Mouse (Mus musculus): Measurements from ENCODE around the gene Iqce.

Iqce gene

DNA sequence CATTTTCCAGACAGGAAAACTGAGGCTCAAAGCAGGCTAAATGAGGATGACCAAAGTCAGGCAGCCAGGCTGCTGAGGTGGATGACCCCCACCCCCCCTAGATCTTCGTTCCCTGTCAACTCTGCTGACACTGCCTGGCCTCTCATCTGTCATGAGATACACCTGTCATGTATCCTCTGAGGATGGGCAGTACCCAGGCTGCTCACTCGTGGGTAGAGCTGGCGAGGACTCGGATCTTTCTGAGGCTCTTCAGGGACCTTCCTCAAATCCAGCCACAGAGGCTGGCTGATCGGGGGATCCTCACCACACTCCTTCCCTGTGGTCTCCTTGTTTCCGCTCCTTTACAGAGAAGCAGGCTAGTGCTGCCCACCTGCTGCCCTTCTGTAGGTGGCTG is 86.1 kb downstream of the Iqce start:
- Histone ChIP-seq H3K27me3 (ENCODE audit: insufficient read depth, low read length) (peaks cover 25% of the 10 kb centered on the region), H3K9me3 (ENCODE audit: low read length) (no peaks in the 10 kb centered on the region), H3K4me1 (replicated peaks; ENCODE audit: low read depth, low read length) (peaks cover 61% of the 10 kb centered on the region), H3K36me3 (ENCODE audit: insufficient read depth, low read length) (peaks cover 15% of the 10 kb centered on the region), H3K4me3 (replicated peaks; ENCODE audit: low read length) (no peak overlapping the region)
- TF ChIP-seq CTCF (conservative IDR thresholded peaks at IDR 0.05; ENCODE audit: low read length) (no peak), NANOG (IDR thresholded peaks at IDR 0.05; ENCODE audit: borderline replicate concordance, low read length) (no peak), POU5F1 (IDR thresholded peaks at IDR 0.05; ENCODE audit: borderline replicate concordance, low read length) (no peak)

DNA sequence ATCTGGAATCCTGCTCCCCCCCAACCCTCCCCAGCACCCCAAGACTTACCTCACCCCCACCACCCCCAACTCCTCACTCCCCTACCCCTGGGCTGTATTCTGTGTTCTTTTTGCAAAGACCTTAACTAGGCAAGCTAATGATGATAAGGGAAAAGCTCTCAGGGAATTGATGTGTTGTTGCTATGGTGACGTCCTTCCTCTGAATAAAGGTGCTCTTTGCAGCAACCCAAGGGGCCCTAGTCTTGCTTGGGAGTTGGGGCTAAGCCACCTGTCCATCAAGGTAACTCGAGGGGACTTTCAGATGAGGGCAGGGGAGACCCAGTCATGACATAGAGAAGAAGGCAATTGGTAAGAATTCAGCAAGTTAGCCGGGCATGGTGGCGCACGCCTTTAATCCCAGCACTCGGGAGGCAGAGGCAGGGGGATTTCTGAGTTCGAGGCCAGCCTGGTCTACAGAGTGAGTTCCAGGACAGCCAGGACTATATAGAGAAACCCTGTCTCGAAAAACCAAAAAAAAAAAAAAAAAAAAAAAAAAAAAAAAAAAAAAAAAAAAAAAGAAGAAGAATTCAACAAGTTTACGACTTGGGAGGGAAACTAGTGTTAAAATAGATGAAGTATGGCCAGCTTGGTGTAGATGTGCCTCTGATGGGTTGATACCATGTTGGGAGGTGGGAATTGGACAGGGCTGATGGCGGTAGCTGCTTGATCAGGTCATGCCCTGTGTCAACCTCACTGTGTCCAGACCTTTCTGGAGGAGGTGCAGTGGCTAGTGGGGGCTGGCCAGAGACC is 86.7 kb downstream of the Iqce start:
- TF ChIP-seq POU5F1 (IDR thresholded peaks at IDR 0.05; ENCODE audit: borderline replicate concordance, low read length) (no peak), CTCF (conservative IDR thresholded peaks at IDR 0.05; ENCODE audit: low read length) (no peak), NANOG (IDR thresholded peaks at IDR 0.05; ENCODE audit: borderline replicate concordance, low read length) (no peak)
- H3K4me3 ChIP-seq (replicated peaks; ENCODE audit: low read length), result no peak overlapping the region
- peaks cover 63% of the 10 kb centered on the region for H3K4me1 ChIP-seq (replicated peaks; ENCODE audit: low read depth, low read length)

GRCm38 (mm10) chr5:140614837-140615236 is 87.3 kb downstream of the Iqce start:
- Histone ChIP-seq H3K4me3 (replicated peaks; ENCODE audit: low read length) (no peak overlapping the region), H3K4me1 (replicated peaks; ENCODE audit: low read depth, low read length) (peaks cover 66% of the 10 kb centered on the region), H3K9me3 (ENCODE audit: low read length) (no peaks in the 10 kb centered on the region), H3K36me3 (ENCODE audit: insufficient read depth, low read length) (peaks cover 15% of the 10 kb centered on the region), H3K27me3 (ENCODE audit: insufficient read depth, low read length) (peaks cover 37% of the 10 kb centered on the region)
- no peak for TF ChIP-seq POU5F1 (IDR thresholded peaks at IDR 0.05; ENCODE audit: borderline replicate concordance, low read length)
- no peak for TF ChIP-seq CTCF (conservative IDR thresholded peaks at IDR 0.05; ENCODE audit: low read length)
- TF ChIP-seq NANOG (IDR thresholded peaks at IDR 0.05; ENCODE audit: borderline replicate concordance, low read length), result no peak

More for the DNA sequence above, 86.7 kb downstream of the Iqce start:
- peaks cover 15% of the 10 kb centered on the region for H3K36me3 ChIP-seq (ENCODE audit: insufficient read depth, low read length)
- H3K27me3 ChIP-seq (ENCODE audit: insufficient read depth, low read length), result peaks cover 31% of the 10 kb centered on the region
- H3K9me3 ChIP-seq (ENCODE audit: low read length), result no peaks in the 10 kb centered on the region

GRCm38 (mm10) chr5:140614141-140614540 is 88.0 kb downstream of the Iqce start:
- H3K27me3 ChIP-seq (ENCODE audit: insufficient read depth, low read length), result peaks cover 44% of the 10 kb centered on the region
- peaks cover 73% of the 10 kb centered on the region for H3K4me1 ChIP-seq (replicated peaks; ENCODE audit: low read depth, low read length)
- H3K4me3 ChIP-seq (replicated peaks; ENCODE audit: low read length), result no peak overlapping the region
- peaks cover 15% of the 10 kb centered on the region for H3K36me3 ChIP-seq (ENCODE audit: insufficient read depth, low read length)
- no peaks in the 10 kb centered on the region for H3K9me3 ChIP-seq (ENCODE audit: low read length)
- TF ChIP-seq POU5F1 (IDR thresholded peaks at IDR 0.05; ENCODE audit: borderline replicate concordance, low read length), result no peak
- TF ChIP-seq CTCF (conservative IDR thresholded peaks at IDR 0.05; ENCODE audit: low read length), result no peak
- TF ChIP-seq NANOG (IDR thresholded peaks at IDR 0.05; ENCODE audit: borderline replicate concordance, low read length), result no peak

GRCm38 (mm10) chr5:140612191-140612590 is 90.0 kb downstream of the Iqce start:
- Histone ChIP-seq H3K9me3 (ENCODE audit: low read length) (no peaks in the 10 kb centered on the region), H3K36me3 (ENCODE audit: insufficient read depth, low read length) (peaks cover 15% of the 10 kb centered on the region), H3K4me1 (replicated peaks; ENCODE audit: low read depth, low read length) (peaks cover 81% of the 10 kb centered on the region), H3K4me3 (replicated peaks; ENCODE audit: low read length) (peak overlapping the region; percentile 71), H3K27me3 (ENCODE audit: insufficient read depth, low read length) (peaks cover 64% of the 10 kb centered on the region)
- TF ChIP-seq CTCF (conservative IDR thresholded peaks at IDR 0.05; ENCODE audit: low read length) (no peak), POU5F1 (IDR thresholded peaks at IDR 0.05; ENCODE audit: borderline replicate concordance, low read length) (no peak), NANOG (IDR thresholded peaks at IDR 0.05; ENCODE audit: borderline replicate concordance, low read length) (no peak)

All from E14TG2a.4 (cell line).